Mouse (Mus musculus) heart, embryonic 10.5 days (tissue): ENCODE measurements around the gene Ndufa8. TPM values are rescaled to one million over a fixed set of nuclear protein-coding genes. Genes with fewer than 3 reads are reported as not detected.

Experiments used
- DNase-seq: peaks from one replicate; pipeline ENCODE4 v3.0.0-alpha.2; 2017; ENCODE audit warnings: low spot score
- H3K27ac ChIP-seq: fragments of 300-500 bp; sonication (generic); 2 replicates; pipeline ENCODE4 v1.5.1; 2016; ENCODE audit warnings: mild to moderate bottlenecking
- H3K27me3 ChIP-seq: fragments of 300-500 bp; sonication (generic); 2 replicates; pipeline ENCODE4 v1.6.1; 2016; ENCODE audit warnings: mild to moderate bottlenecking; ENCODE audit not compliant: poor library complexity, insufficient read depth, severe bottlenecking
- H3K36me3 ChIP-seq: fragments of 300-500 bp; sonication (generic); 2 replicates; pipeline ENCODE4 v1.6.1; 2016; ENCODE audit warnings: mild to moderate bottlenecking, moderate library complexity
- H3K4me1 ChIP-seq: fragments of 300-500 bp; sonication (generic); 2 replicates; pipeline ENCODE4 v1.6.1; 2016; ENCODE audit warnings: mild to moderate bottlenecking
- H3K4me3 ChIP-seq: fragments of 300-500 bp; sonication (generic); 2 replicates; pipeline ENCODE4 v1.5.1; 2016; ENCODE audit warnings: mild to moderate bottlenecking, moderate library complexity
- H3K9me3 ChIP-seq: fragments of 300-500 bp; sonication (generic); 2 replicates; pipeline ENCODE4 v1.6.1; 2016; ENCODE audit warnings: mild to moderate bottlenecking, moderate library complexity
- WGBS: fragments of 180-500 bp; shearing (Covaris S2); methylation state at CpG from one replicate; pipeline ENCODE4 v1.1.7; 2016; 5-methylcytosine and 5-hydroxymethylcytosine counted together
- polyA plus RNA-seq: library from polyadenylated mRNA; unstranded; fragments of >200 nt; fragmentation: Nextera tagmentation; extraction: Ambion mirVana; gene quantifications from 2 replicates; pipeline ENCODE4 v1.2.1, GENCODE M21; 2016

The Ndufa8 gene
- polyA plus RNA-seq, 1 experiment from 2014 or later = 329 TPM

- H3K36me3 ChIP-seq = no peaks in the 10 kb centered on the region
- DNase-seq = no peak
- WGBS = 87% methylated on average over 5 of the region's 5 CpGs
- H3K27me3 ChIP-seq = peaks cover 34% of the 10 kb centered on the region
- no peak overlapping the region for H3K27ac ChIP-seq
- no peaks in the 10 kb centered on the region for H3K9me3 ChIP-seq
- no peak overlapping the region for H3K4me3 ChIP-seq
- H3K4me1 ChIP-seq = peaks cover 3% of the 10 kb centered on the region; the same call in 1 of the 2 replicates
Observed at GRCm38 (mm10) chr2:35998416-35998815, 50.8 kb downstream of the Ndufa8 start.

- H3K9me3 ChIP-seq = no peaks in the 10 kb centered on the region
- H3K27me3 ChIP-seq = 0 out of 2 replicates have a peak, but pooled peaks cover 25% of the 10 kb centered on the region
- H3K4me1 ChIP-seq = peaks cover 3% of the 10 kb centered on the region; the same call in 1 of the 2 replicates
- no peak overlapping the region for H3K27ac ChIP-seq
- no peak overlapping the region for H3K4me3 ChIP-seq
- no peaks in the 10 kb centered on the region for H3K36me3 ChIP-seq
- DNase-seq = no peak
- 75% methylated on average over 2 of the region's 2 CpGs for WGBS
Observed at GRCm38 (mm10) chr2:35996753-35997152, 52.5 kb downstream of the Ndufa8 start.

- no peak overlapping the region for H3K4me3 ChIP-seq
- 78% methylated on average over 6 of the region's 6 CpGs for WGBS
- H3K27ac ChIP-seq = no peak overlapping the region
- peaks cover 32% of the 10 kb centered on the region; the same call in 1 of the 2 replicates for H3K27me3 ChIP-seq
- no peaks in the 10 kb centered on the region for H3K36me3 ChIP-seq
- H3K4me1 ChIP-seq = peaks cover 3% of the 10 kb centered on the region; the same call in 1 of the 2 replicates
- H3K9me3 ChIP-seq = no peaks in the 10 kb centered on the region
- DNase-seq = no peak
Observed at GRCm38 (mm10) chr2:35994303-35994702, 54.9 kb downstream of the Ndufa8 start.

GRCm38 (mm10) chr2:35993481-35993880 is 55.7 kb downstream of the Ndufa8 start:
- no peaks in the 10 kb centered on the region for H3K9me3 ChIP-seq
- no peak overlapping the region for H3K27ac ChIP-seq
- H3K36me3 ChIP-seq = no peaks in the 10 kb centered on the region
- peaks cover 34% of the 10 kb centered on the region; the same call in 1 of the 2 replicates for H3K27me3 ChIP-seq
- peaks cover 3% of the 10 kb centered on the region; the same call in 1 of the 2 replicates for H3K4me1 ChIP-seq
- no peak for DNase-seq
- WGBS = 79% methylated on average over 2 of the region's 2 CpGs
- H3K4me3 ChIP-seq = no peak overlapping the region

GRCm38 (mm10) chr2:35992259-35992658 is 56.9 kb downstream of the Ndufa8 start:
- Histone ChIP-seq H3K27me3 (peaks cover 45% of the 10 kb centered on the region), H3K9me3 (no peaks in the 10 kb centered on the region), H3K27ac (no peak overlapping the region), H3K4me1 (peaks cover 3% of the 10 kb centered on the region; the same call in 1 of the 2 replicates), H3K4me3 (no peak overlapping the region), H3K36me3 (no peaks in the 10 kb centered on the region)
- DNase-seq = no peak
- WGBS = 76% methylated on average over 3 of the region's 3 CpGs

Other genes with a start within 250 kb of the Ndufa8 start
- gene Ttll11, start 69.5 kb downstream of the Ndufa8 start, polyA plus RNA-seq = 0.42 and 0.85 TPM in 2 replicates
- gene Morn5, start 52 bp upstream of the Ndufa8 start, polyA plus RNA-seq = not detected in 2 replicates
- 0.43 and 1.5 TPM in 2 replicates for gene Lhx6, start 56.0 kb upstream of the Ndufa8 start, polyA plus RNA-seq
- 29.9 and 35.0 TPM in 2 replicates for gene Mrrf, start 87.0 kb upstream of the Ndufa8 start, polyA plus RNA-seq
- gene Rbm18, start 87.4 kb upstream of the Ndufa8 start, polyA plus RNA-seq = 60.0 and 60.7 TPM in 2 replicates
- gene Ptgs1, start 181.0 kb upstream of the Ndufa8 start, polyA plus RNA-seq = 12.2 and 16.4 TPM in 2 replicates